Mouse (Mus musculus): ENCODE data around the gene Samd1. TPM values are rescaled to one million over a fixed set of nuclear protein-coding genes. Genes with fewer than 3 reads are reported as not detected.
A peak's percentile ranks its signal among the peaks of the same experiment; 100 is the strongest.

The Samd1 gene
- polyA plus RNA-seq, 1 experiment from 2014 or later, result 8.4 TPM

DNA sequence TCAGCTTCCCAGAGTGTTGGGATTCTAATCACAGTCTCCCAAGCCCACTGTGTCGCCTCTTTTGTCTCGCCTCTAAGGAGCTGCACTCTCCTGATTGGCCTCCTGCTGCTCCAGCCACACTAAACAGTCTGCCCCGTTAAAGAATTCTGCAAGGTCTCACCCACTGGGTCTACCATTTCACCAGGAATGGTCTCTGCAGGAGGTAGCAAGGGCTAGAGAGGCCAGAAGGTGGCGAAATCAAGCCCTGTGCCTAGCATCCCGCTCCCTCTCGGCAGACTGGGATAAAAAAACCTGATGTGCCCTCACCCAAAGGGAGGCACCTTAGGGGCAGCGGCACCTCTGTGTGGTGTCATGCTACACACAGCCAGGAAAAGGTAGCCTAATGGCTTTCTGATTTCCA is 46.6 kb downstream of the Samd1 start:
- H3K4me3 ChIP-seq (replicated peaks), result no peak overlapping the region
- H3K27me3 ChIP-seq (replicated peaks), result peaks cover 38% of the 10 kb centered on the region
- peaks cover 9% of the 10 kb centered on the region; the same call in 1 of the 2 replicates for H3K4me1 ChIP-seq (replicated peaks)
- no peak overlapping the region for H3K9ac ChIP-seq
- no peak for ATAC-seq
- no peak overlapping the region for H3K27ac ChIP-seq
- WGBS, result 15% methylated on average over 7 of the region's 7 CpGs
- no peak overlapping the region for H3K4me2 ChIP-seq (replicated peaks)
- no peaks in the 10 kb centered on the region for H3K9me3 ChIP-seq
- no peaks in the 10 kb centered on the region for H3K36me3 ChIP-seq

GRCm38 (mm10) chr8:84044900-84045299 is 47.4 kb downstream of the Samd1 start, which contains the start of gene Rln3:
Gene Rln3 (minus strand): TSS chr8:84045000.
- Histone ChIP-seq H3K36me3 (no peaks in the 10 kb centered on the region), H3K4me3 (replicated peaks) (no peak within 1 kb of the TSS; the same call in 1 of the 2 replicates), H3K27me3 (replicated peaks) (peaks cover 38% of the 10 kb centered on the region), H3K4me1 (replicated peaks) (peaks cover 9% of the 10 kb centered on the region; the same call in 1 of the 2 replicates), H3K4me2 (replicated peaks) (peak within 1 kb of the TSS; percentile 44), H3K27ac (no peak within 1 kb of the TSS), H3K9me3 (no peaks in the 10 kb centered on the region), H3K9ac (no peak within 1 kb of the TSS)
- 8% methylated on average over 9 of the region's 9 CpGs for WGBS
- no peak for ATAC-seq

DNA sequence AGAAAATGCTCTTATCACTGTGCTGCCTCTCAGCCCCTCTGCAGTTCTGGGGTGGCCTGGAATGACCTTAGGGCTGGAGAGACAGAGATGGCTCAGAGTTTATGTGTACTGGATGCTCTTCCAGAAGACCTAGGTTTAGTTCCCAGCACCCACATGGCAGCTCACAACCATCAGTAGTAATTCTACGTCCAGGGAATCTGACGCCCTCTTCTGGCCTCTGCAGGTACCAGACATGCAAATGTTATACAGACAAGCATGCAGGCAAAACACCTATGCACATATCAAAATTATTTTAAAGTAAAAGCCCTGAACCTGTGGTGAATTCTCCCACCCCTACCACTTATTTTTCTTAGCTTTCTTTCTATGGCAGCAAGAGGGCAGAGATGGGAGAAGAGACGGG is 49.0 kb downstream of the Samd1 start:
- no peaks in the 10 kb centered on the region for H3K36me3 ChIP-seq
- no peak overlapping the region for H3K4me2 ChIP-seq (replicated peaks)
- H3K9ac ChIP-seq, result no peak overlapping the region
- no peak overlapping the region for H3K4me3 ChIP-seq (replicated peaks)
- WGBS, result 85% methylated on average over 3 of the region's 3 CpGs
- H3K4me1 ChIP-seq (replicated peaks), result peaks cover 9% of the 10 kb centered on the region; the same call in 1 of the 2 replicates
- H3K27me3 ChIP-seq (replicated peaks), result peaks cover 38% of the 10 kb centered on the region
- H3K9me3 ChIP-seq, result no peaks in the 10 kb centered on the region
- ATAC-seq, result no peak
- no peak overlapping the region for H3K27ac ChIP-seq

GRCm38 (mm10) chr8:84048171-84048570 is 50.7 kb downstream of the Samd1 start:
- Histone ChIP-seq H3K4me3 (replicated peaks) (no peak overlapping the region), H3K4me1 (replicated peaks) (0 out of 2 replicates have a peak, but pooled peaks cover 4% of the 10 kb centered on the region), H3K4me2 (replicated peaks) (no peak overlapping the region), H3K9me3 (no peaks in the 10 kb centered on the region), H3K9ac (no peak overlapping the region), H3K27ac (no peak overlapping the region), H3K27me3 (replicated peaks) (peaks cover 23% of the 10 kb centered on the region), H3K36me3 (no peaks in the 10 kb centered on the region)
- WGBS, result 68% methylated on average over 5 of the region's 5 CpGs
- ATAC-seq, result no peak

MicroRNAs within 50 kb of the gene (microRNA counts, 519-probe panel; counts per million panel counts)
- microRNA mmu-miR-1199, result 97.1 counts per million, percentile 29 among the panel's probes with 10 or more counts

Other genes with a start within 250 kb of the Samd1 start
- 11.0 and 13.4 TPM in 2 replicates for gene Adgrl1, start 97.6 kb upstream of the Samd1 start, polyA plus RNA-seq (2015; fragmentation: Nextera tagmentation; extraction: Ambion mirVana)
- gene Gm10644, start 42.5 kb upstream of the Samd1 start, polyA plus RNA-seq (2015; fragmentation: Nextera tagmentation; extraction: Ambion mirVana), result 0.44 and 0.47 TPM in 2 replicates
- gene Asf1b, start 42.2 kb upstream of the Samd1 start, polyA plus RNA-seq (2015; fragmentation: Nextera tagmentation; extraction: Ambion mirVana), result 57.8 and 60.9 TPM in 2 replicates
- gene Prkaca, start 24.7 kb upstream of the Samd1 start, polyA plus RNA-seq (2015; fragmentation: Nextera tagmentation; extraction: Ambion mirVana), result 115 and 121 TPM in 2 replicates
- 0.86 and 0.87 TPM in 2 replicates for gene 1700067K01Rik, start 3.8 kb downstream of the Samd1 start, polyA plus RNA-seq (2015; fragmentation: Nextera tagmentation; extraction: Ambion mirVana)
- 1.5 and 1.6 TPM in 2 replicates for gene 2210011C24Rik, start 14.5 kb downstream of the Samd1 start, polyA plus RNA-seq (2015; fragmentation: Nextera tagmentation; extraction: Ambion mirVana)
- gene Palm3, start 23.8 kb downstream of the Samd1 start, polyA plus RNA-seq (2015; fragmentation: Nextera tagmentation; extraction: Ambion mirVana), result 8.9 and 9.4 TPM in 2 replicates
- gene Il27ra, start 44.9 kb downstream of the Samd1 start, polyA plus RNA-seq (2015; fragmentation: Nextera tagmentation; extraction: Ambion mirVana), result 1.3 and 1.5 TPM in 2 replicates
- gene Rln3, start 47.3 kb downstream of the Samd1 start, polyA plus RNA-seq (2015; fragmentation: Nextera tagmentation; extraction: Ambion mirVana), result 0.28 and 0.31 TPM in 2 replicates
- 0.92 and 1.3 TPM in 2 replicates for gene Gm10643, start 67.5 kb downstream of the Samd1 start, polyA plus RNA-seq (2015; fragmentation: Nextera tagmentation; extraction: Ambion mirVana)
- 7.3 and 7.9 TPM in 2 replicates for gene Rfx1, start 69.2 kb downstream of the Samd1 start, polyA plus RNA-seq (2015; fragmentation: Nextera tagmentation; extraction: Ambion mirVana)
- gene Dcaf15, start 107.1 kb downstream of the Samd1 start, polyA plus RNA-seq (2015; fragmentation: Nextera tagmentation; extraction: Ambion mirVana), result 8.4 and 9.9 TPM in 2 replicates
- 0.33 and 0.62 TPM in 2 replicates for gene Podnl1, start 128.3 kb downstream of the Samd1 start, polyA plus RNA-seq (2015; fragmentation: Nextera tagmentation; extraction: Ambion mirVana)
- 20.7 and 21.7 TPM in 2 replicates for gene Cc2d1a, start 150.3 kb downstream of the Samd1 start, polyA plus RNA-seq (2015; fragmentation: Nextera tagmentation; extraction: Ambion mirVana)
- 0.65 and 0.93 TPM in 2 replicates for gene 4930432K21Rik, start 150.4 kb downstream of the Samd1 start, polyA plus RNA-seq (2015; fragmentation: Nextera tagmentation; extraction: Ambion mirVana)
- 2.5 and 2.9 TPM in 2 replicates for gene Nanos3, start 187.5 kb downstream of the Samd1 start, polyA plus RNA-seq (2015; fragmentation: Nextera tagmentation; extraction: Ambion mirVana)
- 9.0 TPM in 2 replicates for gene Zswim4, start 239.4 kb downstream of the Samd1 start, polyA plus RNA-seq (2015; fragmentation: Nextera tagmentation; extraction: Ambion mirVana)

All from intestine, embryonic 15.5 days (tissue).